Mouse (Mus musculus) forebrain, embryonic 10.5 days (tissue): ENCODE measurements around the gene Mrps18b. TPM values are rescaled to one million over a fixed set of nuclear protein-coding genes. Genes with fewer than 3 reads are reported as not detected.

Experiments used
- DNase-seq: peaks from one replicate; pipeline ENCODE4 v3.0.0-alpha.2; 2017; ENCODE audit warnings: low spot score; ENCODE audit errors: extremely low spot score
- H3K27ac ChIP-seq: fragments of 300-500 bp; sonication (generic); 2 replicates; pipeline ENCODE4 v1.5.1; 2016; ENCODE audit warnings: mild to moderate bottlenecking
- H3K27me3 ChIP-seq: fragments of 300-500 bp; sonication (generic); 2 replicates; pipeline ENCODE4 v1.6.1; 2016; ENCODE audit warnings: mild to moderate bottlenecking; ENCODE audit not compliant: poor library complexity, severe bottlenecking
- H3K36me3 ChIP-seq: fragments of 300-500 bp; sonication (generic); replicated peaks from 2 replicates; pipeline ENCODE4 v1.6.1; 2016; ENCODE audit warnings: mild to moderate bottlenecking, moderate library complexity
- H3K4me1 ChIP-seq: fragments of 300-500 bp; sonication (generic); 2 replicates; pipeline ENCODE4 v1.6.1; 2016
- H3K4me3 ChIP-seq: fragments of 300-500 bp; sonication (generic); 2 replicates; pipeline ENCODE4 v1.5.1; 2016; ENCODE audit warnings: mild to moderate bottlenecking, moderate library complexity
- H3K9me3 ChIP-seq: fragments of 300-500 bp; sonication (generic); 2 replicates; pipeline ENCODE4 v1.6.1; 2016; ENCODE audit warnings: mild to moderate bottlenecking, moderate library complexity
- WGBS: fragments of 180-500 bp; shearing (Covaris S2); methylation state at CpG from one replicate; pipeline ENCODE4 v1.1.7; 2016; 5-methylcytosine and 5-hydroxymethylcytosine counted together
- polyA plus RNA-seq: library from polyadenylated mRNA; unstranded; fragments of >200 nt; fragmentation: Nextera tagmentation; extraction: Ambion mirVana; gene quantifications from 2 replicates; pipeline ENCODE4 v1.2.1, GENCODE M21; 2016

Gene Mrps18b
- polyA plus RNA-seq, 1 experiment from 2014 or later, result 107 TPM

- no peak overlapping the region for H3K27ac ChIP-seq
- no peaks in the 10 kb centered on the region for H3K4me1 ChIP-seq
- no peak overlapping the region for H3K4me3 ChIP-seq
- no peaks in the 10 kb centered on the region for H3K9me3 ChIP-seq
- DNase-seq, result no peak
- 91% methylated on average over 2 of the region's 2 CpGs for WGBS
- no peaks in the 10 kb centered on the region for H3K27me3 ChIP-seq
- peaks cover 80% of the 10 kb centered on the region for H3K36me3 ChIP-seq
These were observed 13.3 kb upstream of the Mrps18b start for GRCm38 (mm10) chr17:35929534-35929933.

GRCm38 (mm10) chr17:35927471-35927870 lies 11.3 kb upstream of the Mrps18b start:
- H3K9me3 ChIP-seq, result no peaks in the 10 kb centered on the region
- H3K27me3 ChIP-seq, result no peaks in the 10 kb centered on the region
- no peak overlapping the region for H3K27ac ChIP-seq
- peaks cover 97% of the 10 kb centered on the region for H3K36me3 ChIP-seq
- H3K4me1 ChIP-seq, result no peaks in the 10 kb centered on the region
- 93% methylated on average over 1 of the region's 1 CpGs for WGBS
- DNase-seq, result no peak
- H3K4me3 ChIP-seq, result no peak overlapping the region

GRCm38 (mm10) chr17:35923281-35923680 lies 7.1 kb upstream of the Mrps18b start:
- H3K27me3 ChIP-seq, result no peaks in the 10 kb centered on the region
- H3K9me3 ChIP-seq, result no peaks in the 10 kb centered on the region
- H3K27ac ChIP-seq, result no peak overlapping the region
- no peak for DNase-seq
- H3K4me3 ChIP-seq, result no peak overlapping the region
- peaks cover 77% of the 10 kb centered on the region for H3K36me3 ChIP-seq
- H3K4me1 ChIP-seq, result peaks cover 27% of the 10 kb centered on the region
- WGBS, result 93% methylated on average over 4 of the region's 4 CpGs

- 97% methylated on average over 3 of the region's 3 CpGs for WGBS
- peaks cover 73% of the 10 kb centered on the region for H3K36me3 ChIP-seq
- H3K27me3 ChIP-seq, result no peaks in the 10 kb centered on the region
- no peak overlapping the region for H3K27ac ChIP-seq
- DNase-seq, result no peak
- H3K4me3 ChIP-seq, result no peak overlapping the region
- H3K4me1 ChIP-seq, result peaks cover 27% of the 10 kb centered on the region
- H3K9me3 ChIP-seq, result no peaks in the 10 kb centered on the region
These were observed 6.4 kb upstream of the Mrps18b start for GRCm38 (mm10) chr17:35922566-35922965.

- peaks cover 71% of the 10 kb centered on the region for H3K36me3 ChIP-seq
- no peak overlapping the region for H3K4me3 ChIP-seq
- 0 out of 2 replicates have a peak overlapping the region, but pooled peaks have one; percentile 97 for H3K27ac ChIP-seq
- 90% methylated on average over 4 of the region's 4 CpGs for WGBS
- H3K9me3 ChIP-seq, result no peaks in the 10 kb centered on the region
- no peaks in the 10 kb centered on the region for H3K27me3 ChIP-seq
- H3K4me1 ChIP-seq, result peaks cover 27% of the 10 kb centered on the region
- no peak for DNase-seq
These were observed 5.5 kb upstream of the Mrps18b start for GRCm38 (mm10) chr17:35921710-35922109.

GRCm38 (mm10) chr17:35920862-35921562 lies 4.8 kb upstream of the Mrps18b start:
- H3K27ac ChIP-seq, result peak overlapping the region; percentile 97
- H3K9me3 ChIP-seq, result no peaks in the 10 kb centered on the region
- peak overlapping the region; percentile 18; the same call in 1 of the 2 replicates for H3K4me3 ChIP-seq
- no peak for DNase-seq
- no peaks in the 10 kb centered on the region for H3K27me3 ChIP-seq
- H3K4me1 ChIP-seq, result peaks cover 27% of the 10 kb centered on the region
- peaks cover 64% of the 10 kb centered on the region for H3K36me3 ChIP-seq
- 81% methylated on average over 5 of the region's 5 CpGs for WGBS

- peak overlapping the region; percentile 97 for H3K27ac ChIP-seq
- no peak for DNase-seq
- 85% methylated on average over 1 of the region's 1 CpGs for WGBS
- H3K36me3 ChIP-seq, result peaks cover 57% of the 10 kb centered on the region
- peaks cover 31% of the 10 kb centered on the region for H3K4me1 ChIP-seq
- H3K4me3 ChIP-seq, result peak overlapping the region; percentile 83; the same call in 1 of the 2 replicates
- no peaks in the 10 kb centered on the region for H3K9me3 ChIP-seq
- no peaks in the 10 kb centered on the region for H3K27me3 ChIP-seq
These were observed 4.2 kb upstream of the Mrps18b start for GRCm38 (mm10) chr17:35920384-35920783.

GRCm38 (mm10) chr17:35919864-35920301 lies 3.7 kb upstream of the Mrps18b start:
- Histone ChIP-seq H3K27me3 (no peaks in the 10 kb centered on the region), H3K4me3 (peak overlapping the region; percentile 83), H3K4me1 (peaks cover 36% of the 10 kb centered on the region), H3K9me3 (no peaks in the 10 kb centered on the region), H3K36me3 (peaks cover 52% of the 10 kb centered on the region), H3K27ac (peak overlapping the region; percentile 97)
- DNase-seq, result no peak
- 65% methylated on average over 6 of the region's 6 CpGs for WGBS

GRCm38 (mm10) chr17:35919060-35919715 lies 3.0 kb upstream of the Mrps18b start:
- WGBS, result 21% methylated on average over 7 of the region's 7 CpGs
- H3K36me3 ChIP-seq, result peaks cover 50% of the 10 kb centered on the region

GRCm38 (mm10) chr17:35918276-35919059 lies 2.3 kb upstream of the Mrps18b start:
- peaks cover 50% of the 10 kb centered on the region for H3K36me3 ChIP-seq
- DNase-seq, result peak; percentile 53
- no peaks in the 10 kb centered on the region for H3K9me3 ChIP-seq
- peak overlapping the region; percentile 97 for H3K27ac ChIP-seq
- WGBS, result under 1% methylated on average over 11 of the region's 11 CpGs
- peaks cover 36% of the 10 kb centered on the region for H3K4me1 ChIP-seq
- H3K27me3 ChIP-seq, result no peaks in the 10 kb centered on the region
- H3K4me3 ChIP-seq, result peak overlapping the region; percentile 83

More at GRCm38 (mm10) chr17:35919060-35919715, 3.0 kb upstream of the Mrps18b start:
- Histone ChIP-seq H3K27me3 (no peaks in the 10 kb centered on the region), H3K9me3 (no peaks in the 10 kb centered on the region), H3K4me1 (peaks cover 36% of the 10 kb centered on the region), H3K27ac (peak overlapping the region; percentile 97), H3K4me3 (peak overlapping the region; percentile 83)
- DNase-seq, result peak; percentile 88

- WGBS, result under 1% methylated on average over 13 of the region's 13 CpGs
- peak; percentile 65 for DNase-seq
- peaks cover 36% of the 10 kb centered on the region for H3K4me1 ChIP-seq
These were observed 1.5 kb upstream of the Mrps18b start for GRCm38 (mm10) chr17:35917463-35918251.

GRCm38 (mm10) chr17:35917143-35917462 lies 914 bp upstream of the Mrps18b start:
- Histone ChIP-seq H3K36me3 (peaks cover 51% of the 10 kb centered on the region), H3K27me3 (no peaks in the 10 kb centered on the region), H3K27ac (peak overlapping the region; percentile 97), H3K4me3 (peak overlapping the region; percentile 83), H3K4me1 (peaks cover 36% of the 10 kb centered on the region), H3K9me3 (no peaks in the 10 kb centered on the region)
- no peak for DNase-seq
- 0% methylated on average over 8 of the region's 8 CpGs for WGBS

More at GRCm38 (mm10) chr17:35917463-35918251, 1.5 kb upstream of the Mrps18b start:
- Histone ChIP-seq H3K9me3 (no peaks in the 10 kb centered on the region), H3K27me3 (no peaks in the 10 kb centered on the region), H3K36me3 (peaks cover 50% of the 10 kb centered on the region), H3K4me3 (peak overlapping the region; percentile 83), H3K27ac (peak overlapping the region; percentile 97)
